Mouse (Mus musculus): ENCODE data around the gene Gm13128.

Gene Gm13128

GRCm38 (mm10) chr4:144329949-144330348 lies at the start of gene Gm13128:
Gene Gm13128 (plus strand): TSS chr4:144330249.
- WGBS = 55% methylated on average over 4 of the region's 4 CpGs

- WGBS = 82% methylated on average over 1 of the region's 1 CpGs
Observed at GRCm38 (mm10) chr4:144280388-144280787, 49.7 kb upstream of the Gm13128 start, which contains the start of gene Pramel5. Gene Pramel5 (minus strand): TSS chr4:144280488.

- WGBS = 45% methylated on average over 1 of the region's 1 CpGs
Observed at GRCm38 (mm10) chr4:144299414-144299813, 30.6 kb upstream of the Gm13128 start.

GRCm38 (mm10) chr4:144312666-144313460 lies 17.2 kb upstream of the Gm13128 start:
- 62% methylated on average over 2 of the region's 2 CpGs for WGBS

GRCm38 (mm10) chr4:144335856-144336255 lies 5.8 kb downstream of the Gm13128 start:
- WGBS = 76% methylated on average over 3 of the region's 3 CpGs

- 87% methylated on average over 3 of the region's 3 CpGs for WGBS
Observed at GRCm38 (mm10) chr4:144357642-144358041, 27.6 kb downstream of the Gm13128 start, which contains the start of gene Gm13119. Gene Gm13119 (plus strand): TSS chr4:144357942.

- WGBS = 40% methylated on average over 2 of the region's 2 CpGs
Observed at GRCm38 (mm10) chr4:144377911-144378310, 47.9 kb downstream of the Gm13128 start, which contains the start of gene Pramef20. Gene Pramef20 (minus strand): TSS chr4:144377933.
